Mouse (Mus musculus) lung, postnatal 36 days (tissue): ENCODE results near the gene Arrdc2.
A peak's percentile ranks its signal among the peaks of the same experiment; 100 is the strongest.
"Not testable (repeated sequence)": the region's sequence is repeated elsewhere in the genome, so short reads cannot be mapped to it uniquely, and the experiment has no call there.

Source experiments
- DNase-seq: peaks from one replicate; pipeline ENCODE4 v3.0.0; 2022; ENCODE audit warnings: mixed read lengths

The Arrdc2 gene

GRCm38 (mm10) chr8:70838654-70839407 lies 689 bp downstream of the Arrdc2 start:
- DNase-seq, result peak; percentile 37

GRCm38 (mm10) chr8:70836666-70837065 lies 2.9 kb downstream of the Arrdc2 start:
- DNase-seq, result no peak

GRCm38 (mm10) chr8:70834071-70834470 lies 5.4 kb downstream of the Arrdc2 start:
- no peak for DNase-seq

GRCm38 (mm10) chr8:70833520-70833919 lies 6.0 kb downstream of the Arrdc2 start:
- DNase-seq, result peak; percentile 86

- peak; percentile 74 for DNase-seq
Measured at GRCm38 (mm10) chr8:70833018-70833482, 6.5 kb downstream of the Arrdc2 start.

- no peak for DNase-seq
Measured at GRCm38 (mm10) chr8:70832371-70832770, 7.1 kb downstream of the Arrdc2 start.

- DNase-seq, result no peak
Measured at GRCm38 (mm10) chr8:70831517-70831916, 8.0 kb downstream of the Arrdc2 start.

- DNase-seq, result no peak
Measured at GRCm38 (mm10) chr8:70827796-70828195, 11.7 kb downstream of the Arrdc2 start.

GRCm38 (mm10) chr8:70827010-70827409 lies 12.5 kb downstream of the Arrdc2 start:
- no peak for DNase-seq

GRCm38 (mm10) chr8:70825816-70826215 lies 13.7 kb downstream of the Arrdc2 start:
- no peak for DNase-seq

GRCm38 (mm10) chr8:70823802-70824201 lies 15.7 kb downstream of the Arrdc2 start:
- no peak for DNase-seq

GRCm38 (mm10) chr8:70822594-70822993 lies 16.9 kb downstream of the Arrdc2 start:
- DNase-seq, result not testable (repeated sequence)

GRCm38 (mm10) chr8:70821992-70822391 lies 17.5 kb downstream of the Arrdc2 start:
- DNase-seq, result no peak

GRCm38 (mm10) chr8:70821399-70821962 lies 18.0 kb downstream of the Arrdc2 start:
- DNase-seq, result peak; percentile 77

- peak; percentile 96 for DNase-seq
Measured at GRCm38 (mm10) chr8:70820101-70820935, 19.2 kb downstream of the Arrdc2 start.

GRCm38 (mm10) chr8:70816679-70817078 lies 22.8 kb downstream of the Arrdc2 start:
- DNase-seq, result peak; percentile 84

- DNase-seq, result no peak
Measured at GRCm38 (mm10) chr8:70812885-70813284, 26.6 kb downstream of the Arrdc2 start.

- DNase-seq, result no peak
Measured at GRCm38 (mm10) chr8:70812055-70812454, 27.5 kb downstream of the Arrdc2 start.

GRCm38 (mm10) chr8:70810962-70811680 lies 28.4 kb downstream of the Arrdc2 start:
- DNase-seq, result no peak

GRCm38 (mm10) chr8:70808955-70809701 lies 30.4 kb downstream of the Arrdc2 start:
- DNase-seq, result no peak

GRCm38 (mm10) chr8:70808239-70808638 lies 31.3 kb downstream of the Arrdc2 start, which contains the start of gene Il12rb1:
Gene Il12rb1, plus strand, starts transcription at chr8:70808449.
- no peak for DNase-seq

GRCm38 (mm10) chr8:70807304-70807703 lies 32.2 kb downstream of the Arrdc2 start:
- DNase-seq, result no peak
